Mouse (Mus musculus) CH12.LX (cell line): ENCODE measurements at regions not wholly inside any gene's neighbourhood (a gene's known extent, or its start where the extent isn't known, plus 50 kb on each side); places are given as distances from the start of the nearest gene placed in this dataset.

Experiments
- DNase-seq: peaks from one replicate; pipeline ENCODE4 v3.0.0-alpha.2; 2013; ENCODE audit errors: extremely low read depth
- H3K27ac ChIP-seq: 2 replicates; pipeline ENCODE4 v1.5.1; 2012; ENCODE audit warnings: low read depth, mild to moderate bottlenecking, control low read depth, moderate library complexity; ENCODE audit not compliant: insufficient read depth
- H3K27me3 ChIP-seq: replicated peaks from 2 replicates; pipeline ENCODE3; 2012; ENCODE audit warnings: inconsistent platforms
- H3K36me3 ChIP-seq, 2 experiments: replicated peaks in 1 of 2; 2 replicates each; pipeline versions ENCODE3 to v1.6.1; 2012; ENCODE audit warnings: inconsistent platforms in 1 of 2, low read length in 1 of 2, mild to moderate bottlenecking in 1 of 2, mixed read lengths in 1 of 2, moderate library complexity in 1 of 2; ENCODE audit not compliant: control insufficient read depth in 1 of 2, insufficient read depth in 1 of 2
- H3K4me1 ChIP-seq, 2 experiments: 2 replicates each; pipeline ENCODE4 v1.6.1; 2012; ENCODE audit warnings: inconsistent platforms in 1 of 2, moderate library complexity in 1 of 2; ENCODE audit not compliant: insufficient read depth in 2 of 2, control insufficient read depth in 1 of 2
- H3K4me2 ChIP-seq: 2 replicates; pipeline ENCODE4 v1.6.1; 2012; ENCODE audit warnings: low read depth, mild to moderate bottlenecking, control low read depth; ENCODE audit not compliant: poor library complexity, insufficient read depth, severe bottlenecking
- H3K4me3 ChIP-seq, 3 experiments: fragments of 150-350 bp in 1 of 3; sonication (generic) in 1 of 3; replicated peaks in 1 of 3; 2 replicates each; pipeline versions ENCODE3 to v1.5.1; 2011 to 2012; ENCODE audit warnings: low read depth in 2 of 3, low read length in 2 of 3, mild to moderate bottlenecking in 2 of 3, moderate library complexity in 2 of 3, control low read depth in 1 of 3, improper control_type of control experiment in 1 of 3, inconsistent platforms in 1 of 3, mixed read lengths in 1 of 3; ENCODE audit not compliant: poor library complexity in 1 of 3
- H3K79me2 ChIP-seq: replicated peaks from 2 replicates; pipeline ENCODE4 v1.6.1; 2012; ENCODE audit warnings: mild to moderate bottlenecking, moderate library complexity; ENCODE audit not compliant: control insufficient read depth, poor library complexity, insufficient read depth, severe bottlenecking; ENCODE audit errors: extremely low read depth
- H3K9ac ChIP-seq: 2 replicates; pipeline ENCODE4 v1.6.1; 2012; ENCODE audit warnings: low read depth, mild to moderate bottlenecking, control low read depth, moderate library complexity; ENCODE audit not compliant: insufficient read depth
- H3K9me3 ChIP-seq: replicated peaks from 2 replicates; pipeline ENCODE3; 2012; ENCODE audit warnings: low read length, inconsistent platforms, mixed read lengths
- BHLHE40 ChIP-seq: IDR thresholded peaks from 2 replicates; pipeline ENCODE4 v1.6.1; 2011; ENCODE audit warnings: mild to moderate bottlenecking, low read depth, low read length, improper control_type of control experiment
- CHD1 ChIP-seq: IDR thresholded peaks from 2 replicates; pipeline ENCODE4 v1.6.1; 2012; ENCODE audit warnings: low read depth, low read length, improper control_type of control experiment, inconsistent platforms
- CHD2 ChIP-seq: IDR thresholded peaks from 2 replicates; pipeline ENCODE4 v1.6.1; 2011; ENCODE audit warnings: low read length, improper control_type of control experiment
- E2F4 ChIP-seq: IDR thresholded peaks from 2 replicates; pipeline ENCODE4 v1.6.1; 2011; ENCODE audit warnings: low read depth, low read length, improper control_type of control experiment; ENCODE audit not compliant: insufficient replicate concordance
- ELF1 ChIP-seq: IDR thresholded peaks from 2 replicates; pipeline ENCODE4 v1.6.1; 2014; ENCODE audit warnings: low read depth, mild to moderate bottlenecking, inconsistent platforms, low read length, improper control_type of control experiment
- EP300 ChIP-seq: IDR thresholded peaks from 2 replicates; pipeline ENCODE4 v1.6.1; 2011; ENCODE audit warnings: low read length, improper control_type of control experiment
- ETS1 ChIP-seq: conservative IDR thresholded peaks from 2 replicates; pipeline ENCODE4 v1.6.1; 2012; ENCODE audit warnings: low read depth, mild to moderate bottlenecking, inconsistent platforms, low read length, improper control_type of control experiment, moderate library complexity
- GABPA ChIP-seq: IDR thresholded peaks from 2 replicates; pipeline ENCODE4 v1.6.1; 2012; ENCODE audit warnings: low read depth, low read length, improper control_type of control experiment, inconsistent platforms; ENCODE audit not compliant: insufficient replicate concordance
- IRF4 ChIP-seq: IDR thresholded peaks from 2 replicates; pipeline ENCODE4 v1.6.1; 2014; ENCODE audit warnings: low read depth, mild to moderate bottlenecking, inconsistent platforms, low read length, improper control_type of control experiment
- JUN ChIP-seq: IDR thresholded peaks from 2 replicates; pipeline ENCODE4 v1.6.1; 2011; ENCODE audit warnings: low read depth, mild to moderate bottlenecking, low read length, improper control_type of control experiment, moderate library complexity; ENCODE audit not compliant: insufficient read depth
- JUND ChIP-seq: conservative IDR thresholded peaks from 2 replicates; pipeline ENCODE4 v1.6.1; 2011; ENCODE audit warnings: low read depth, low read length, improper control_type of control experiment
- KAT2A ChIP-seq: IDR thresholded peaks from 2 replicates; pipeline ENCODE4 v1.6.1; 2012; ENCODE audit warnings: low read length, improper control_type of control experiment, inconsistent platforms; ENCODE audit not compliant: insufficient replicate concordance
- MAFK ChIP-seq: IDR thresholded peaks from 2 replicates; pipeline ENCODE4 v1.6.1; 2011; ENCODE audit warnings: low read length, improper control_type of control experiment; ENCODE audit not compliant: insufficient replicate concordance
- MAZ ChIP-seq: IDR thresholded peaks from 2 replicates; pipeline ENCODE4 v1.6.1; 2012; ENCODE audit warnings: low read depth, mild to moderate bottlenecking, inconsistent platforms, low read length, improper control_type of control experiment, moderate library complexity
- MEF2A ChIP-seq: IDR thresholded peaks from 2 replicates; pipeline ENCODE4 v1.6.1; 2014; ENCODE audit warnings: low read depth, mild to moderate bottlenecking, inconsistent platforms, low read length, improper control_type of control experiment, borderline replicate concordance
- MXI1 ChIP-seq: IDR thresholded peaks from 2 replicates; pipeline ENCODE4 v1.6.1; 2011; ENCODE audit warnings: mild to moderate bottlenecking, low read depth, low read length, improper control_type of control experiment
- NELFE ChIP-seq: IDR thresholded peaks from 2 replicates; pipeline ENCODE4 v1.6.1; 2011; ENCODE audit warnings: low read depth, low read length, improper control_type of control experiment
- POLR2A ChIP-seq: IDR thresholded peaks from 2 replicates; pipeline ENCODE4 v1.6.1; 2011; ENCODE audit warnings: low read depth, mild to moderate bottlenecking, improper control_type of control experiment, low read length
- RAD21 ChIP-seq: IDR thresholded peaks from 2 replicates; pipeline ENCODE4 v1.6.1; 2011; ENCODE audit warnings: low read depth, mild to moderate bottlenecking, low read length, improper control_type of control experiment, moderate library complexity
- RCOR1 ChIP-seq: conservative IDR thresholded peaks from 2 replicates; pipeline ENCODE4 v1.6.1; 2012; ENCODE audit warnings: low read depth, mild to moderate bottlenecking, inconsistent platforms, low read length, improper control_type of control experiment
- SMC3 ChIP-seq: IDR thresholded peaks from 2 replicates; pipeline ENCODE4 v1.6.1; 2011; ENCODE audit warnings: low read depth, low read length, improper control_type of control experiment
- TBP ChIP-seq: conservative IDR thresholded peaks from 2 replicates; pipeline ENCODE4 v1.6.1; 2011; ENCODE audit warnings: low read depth, low read length, improper control_type of control experiment
- TCF12 ChIP-seq: IDR thresholded peaks from 2 replicates; pipeline ENCODE4 v1.6.1; 2014; ENCODE audit warnings: low read depth, mild to moderate bottlenecking, inconsistent platforms, low read length, improper control_type of control experiment
- UBTF ChIP-seq: IDR thresholded peaks from 2 replicates; pipeline ENCODE4 v1.6.1; 2012; ENCODE audit warnings: low read depth, mild to moderate bottlenecking, inconsistent platforms, low read length, improper control_type of control experiment, moderate library complexity
- USF1 ChIP-seq: IDR thresholded peaks from 2 replicates; pipeline ENCODE4 v1.6.1; 2014; ENCODE audit warnings: low read depth, mild to moderate bottlenecking, inconsistent platforms, low read length, improper control_type of control experiment
- USF2 ChIP-seq: conservative IDR thresholded peaks from 2 replicates; pipeline ENCODE4 v1.6.1; 2011; ENCODE audit warnings: low read depth, low read length, improper control_type of control experiment
- ZC3H11A ChIP-seq: IDR thresholded peaks from 2 replicates; pipeline ENCODE4 v1.6.1; 2012; ENCODE audit warnings: low read depth, mild to moderate bottlenecking, inconsistent platforms, low read length, improper control_type of control experiment
- ZKSCAN1 ChIP-seq: IDR thresholded peaks from 2 replicates; pipeline ENCODE4 v1.6.1; 2012; ENCODE audit warnings: low read depth, inconsistent platforms, low read length, improper control_type of control experiment, borderline replicate concordance
- dilution Hi-C: fragments of 300-500 bp; cut with MboI; formaldehyde crosslinking; loops from 2 replicates; pipeline ENCODE4 v1.14.3; 2020; ENCODE audit warnings: low sequenced_read_pairs; ENCODE audit not compliant: extremely low pct_unique_long_range_greater_than_20kb, extremely low pct_ligation_motif_present
- in situ Hi-C: fragments of 300-500 bp; cut with MboI; formaldehyde crosslinking; loops from 3 replicates; pipeline ENCODE4 v1.14.3; 2019; ENCODE audit warnings: low sequenced_read_pairs, low pct_ligation_motif_present, low pct_unique_long_range_greater_than_20kb, mixed read lengths

DNA sequence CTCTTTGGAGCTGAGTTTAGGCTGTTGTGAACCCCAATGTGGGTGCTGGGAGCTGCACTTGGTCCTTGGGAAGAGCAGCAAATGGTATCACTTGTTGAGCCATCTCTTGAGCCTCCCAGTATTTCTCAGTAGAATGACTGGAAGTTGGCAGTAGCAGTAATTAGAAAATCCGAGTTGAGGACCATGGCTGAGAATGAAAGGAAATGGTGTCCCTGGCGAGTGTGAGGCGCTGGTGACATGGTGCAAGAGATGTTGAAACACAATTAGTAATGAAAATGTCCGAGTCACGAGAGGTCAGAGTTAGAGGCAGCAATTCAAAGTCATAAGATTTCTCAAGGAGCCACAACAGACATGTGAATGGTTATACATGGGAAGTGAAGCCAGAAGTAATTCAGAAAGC lies 73.2 kb upstream of the Lef1 start:
- Histone ChIP-seq H3K27ac (no peak overlapping the region), H3K36me3 (no peaks in the 10 kb centered on the region)
- dilution Hi-C loops = no loop called here

DNA sequence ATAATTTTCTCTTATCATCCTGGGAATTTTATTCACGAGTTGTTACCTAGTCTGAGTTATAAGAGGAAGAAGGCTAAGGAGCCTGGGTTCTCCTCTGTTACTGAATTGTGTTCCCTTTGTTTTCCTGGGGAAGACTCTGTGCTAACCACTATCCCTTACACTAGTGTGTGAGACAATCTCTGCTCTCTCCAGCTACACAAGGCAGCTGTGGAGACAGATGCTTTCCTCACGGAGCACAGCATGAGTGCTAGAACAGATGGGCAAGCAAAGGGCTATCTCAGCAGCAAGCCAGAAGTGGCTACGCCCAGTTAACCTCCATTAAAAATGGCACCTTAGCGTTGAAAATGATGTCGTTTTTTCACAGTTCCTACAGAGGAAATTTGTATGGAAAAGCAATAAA lies 75.5 kb upstream of the Lef1 start:
- H3K9me3 ChIP-seq = peaks cover 4% of the 10 kb centered on the region
- no peak overlapping the region for H3K4me2 ChIP-seq
- no peak overlapping the region for H3K9ac ChIP-seq
- no peak overlapping the region for H3K4me3 ChIP-seq
- H3K27ac ChIP-seq = no peak overlapping the region
- no peaks in the 10 kb centered on the region for H3K36me3 ChIP-seq
- dilution Hi-C loops = no loop called here
- DNase-seq = no peak
- TF ChIP-seq MXI1 (no peak), KAT2A (no peak), MEF2A (no peak), MAFK (no peak), ZKSCAN1 (no peak), RAD21 (no peak), SMC3 (no peak), TCF12 (no peak), USF2 (no peak), ETS1 (no peak), MAZ (no peak), UBTF (no peak), JUND (no peak), ZC3H11A (no peak), EP300 (no peak), POLR2A (no peak), RCOR1 (no peak), CHD2 (no peak), CHD1 (no peak), NELFE (no peak)
- no peaks in the 10 kb centered on the region for H3K79me2 ChIP-seq
- H3K4me1 ChIP-seq = no peaks in the 10 kb centered on the region
- in situ Hi-C loops = no loop called here
- no peaks in the 10 kb centered on the region for H3K27me3 ChIP-seq

More for the DNA sequence above, 73.2 kb upstream of the Lef1 start:
- in situ Hi-C loops = no loop called here
- Histone ChIP-seq H3K79me2 (no peaks in the 10 kb centered on the region), H3K4me2 (no peak overlapping the region), H3K9me3 (peaks cover 4% of the 10 kb centered on the region)
- TF ChIP-seq MAFK (no peak), MEF2A (no peak), UBTF (no peak), CHD2 (no peak), ZC3H11A (no peak), TBP (no peak), GABPA (no peak), BHLHE40 (no peak), NELFE (no peak), JUND (no peak), SMC3 (no peak), E2F4 (no peak), USF1 (no peak), IRF4 (no peak), ELF1 (no peak), JUN (no peak), KAT2A (no peak), EP300 (no peak)
- TF ChIP-seq, all 38 proteins: peak for 0
- no peak for DNase-seq
- Histone ChIP-seq H3K4me3 (no peak overlapping the region), H3K4me1 (no peaks in the 10 kb centered on the region), H3K27me3 (no peaks in the 10 kb centered on the region), H3K9ac (no peak overlapping the region)
